Mouse (Mus musculus): Measurements from ENCODE around the gene Rbbp8nl.

Gene Rbbp8nl

GRCm38 (mm10) chr2:180257963-180258865, 31.5 kb downstream of the Rbbp8nl start:
- DNase-seq (ENCODE audit: low spot score in 2 of 2): no peak

- DNase-seq (ENCODE audit: low spot score in 2 of 2): peak; percentile 95 to 96
Measured at GRCm38 (mm10) chr2:180257001-180257521, 32.6 kb downstream of the Rbbp8nl start, which contains the start of gene Rps21. Gene Rps21 (plus strand): TSS chr2:180257377.

- no peak for DNase-seq (ENCODE audit: low spot score in 2 of 2)
Measured at GRCm38 (mm10) chr2:180256296-180257000, 33.2 kb downstream of the Rbbp8nl start.

- DNase-seq (ENCODE audit: low spot score in 2 of 2): no peak
Measured at GRCm38 (mm10) chr2:180255701-180256100, 34.0 kb downstream of the Rbbp8nl start.

- no peak for DNase-seq (ENCODE audit: low spot score in 2 of 2)
Measured at GRCm38 (mm10) chr2:180254436-180255209, 35.1 kb downstream of the Rbbp8nl start.

- no peak for DNase-seq (ENCODE audit: low spot score in 2 of 2)
Measured at GRCm38 (mm10) chr2:180251838-180252237, 37.8 kb downstream of the Rbbp8nl start.

GRCm38 (mm10) chr2:180250930-180251611, 38.6 kb downstream of the Rbbp8nl start:
- peak; percentile 58 to 76 for DNase-seq (ENCODE audit: low spot score in 2 of 2)

- DNase-seq (ENCODE audit: low spot score in 2 of 2): no peak
Measured at GRCm38 (mm10) chr2:180248947-180249660, 40.6 kb downstream of the Rbbp8nl start.

- DNase-seq (ENCODE audit: low spot score in 2 of 2): no peak
Measured at GRCm38 (mm10) chr2:180247916-180248315, 41.8 kb downstream of the Rbbp8nl start.

- no peak for DNase-seq (ENCODE audit: low spot score in 2 of 2)
Measured at GRCm38 (mm10) chr2:180243108-180243507, 46.6 kb downstream of the Rbbp8nl start.

GRCm38 (mm10) chr2:180238591-180238990, 51.1 kb downstream of the Rbbp8nl start:
- DNase-seq (ENCODE audit: low spot score in 2 of 2): no peak

GRCm38 (mm10) chr2:180237601-180238345, 51.9 kb downstream of the Rbbp8nl start:
- DNase-seq (ENCODE audit: low spot score in 2 of 2): no peak

GRCm38 (mm10) chr2:180236930-180237329, 52.7 kb downstream of the Rbbp8nl start:
- no peak for DNase-seq (ENCODE audit: low spot score in 2 of 2)

GRCm38 (mm10) chr2:180236500-180236899, 53.2 kb downstream of the Rbbp8nl start:
- no peak for DNase-seq (ENCODE audit: low spot score in 2 of 2)

GRCm38 (mm10) chr2:180235788-180236187, 53.9 kb downstream of the Rbbp8nl start:
- DNase-seq (ENCODE audit: low spot score in 2 of 2): no peak

- DNase-seq (ENCODE audit: low spot score in 2 of 2): no peak
Measured at GRCm38 (mm10) chr2:180234980-180235379, 54.7 kb downstream of the Rbbp8nl start.

GRCm38 (mm10) chr2:180234353-180234752, 55.3 kb downstream of the Rbbp8nl start:
- DNase-seq (ENCODE audit: low spot score in 2 of 2): no peak

- DNase-seq (ENCODE audit: low spot score in 2 of 2): no peak
Measured at GRCm38 (mm10) chr2:180233101-180233904, 56.4 kb downstream of the Rbbp8nl start.

GRCm38 (mm10) chr2:180230482-180230881, 59.2 kb downstream of the Rbbp8nl start:
- DNase-seq (ENCODE audit: low spot score in 2 of 2): no peak
